ENCODE assay signal across 20 mouse cellular contexts in genomic region chr4:91447887-91448286, GRCm38 (mm10). TPM values are rescaled to one million over a fixed set of nuclear protein-coding genes. Genes with fewer than 3 reads are reported as not detected.
"Had no signal": no experiment of that assay in that cellular context is flagged by ENCODE, and none has a peak within 500 bp of the region (broad histone marks: within the 10 kb centered on the region; RNA-seq: fewer than 3 reads in every experiment).

No protein-coding gene starts in this region.

- H3K27me3 ChIP-seq: liver, embryonic 13.5 days; neural tube, embryonic 12.5 days; neural tube, embryonic 15.5 days had no signal

- H3K36me3 ChIP-seq: liver, embryonic 13.5 days; neural tube, embryonic 12.5 days; neural tube, embryonic 15.5 days had no signal

- H3K9me3 ChIP-seq: liver, embryonic 13.5 days; neural tube, embryonic 12.5 days; neural tube, embryonic 15.5 days had no signal

- H3K4me1 ChIP-seq: liver, embryonic 13.5 days; neural tube, embryonic 12.5 days; neural tube, embryonic 15.5 days had no signal

- H3K4me2 ChIP-seq: liver, embryonic 13.5 days; neural tube, embryonic 12.5 days; neural tube, embryonic 15.5 days had no signal

- H3K4me3 ChIP-seq: layer of hippocampus, adult 2 months; liver, embryonic 13.5 days; neural tube, embryonic 12.5 days; neural tube, embryonic 15.5 days had no signal

- DNase-seq: kidney, postnatal 25 days; layer of hippocampus, adult 9-11 months; liver, embryonic 13.5 days; lung, adult 2 months; lung, postnatal 14 days; lung, postnatal 4 days; midbrain, embryonic 14.5 days; right cerebral cortex, adult 18-20 months; right cerebral cortex, postnatal 14 days; right cerebral cortex, postnatal 4 days; thymus, adult 2 months; thymus, postnatal 25 days had no signal

- H3K27ac ChIP-seq: kidney, postnatal 0 days; layer of hippocampus, adult 2 months; liver, embryonic 13.5 days; neural tube, embryonic 12.5 days; neural tube, embryonic 15.5 days; stomach, postnatal 0 days had no signal

- H3K9ac ChIP-seq: liver, embryonic 13.5 days; neural tube, embryonic 12.5 days; neural tube, embryonic 15.5 days had no signal

RNA-seq across cellular contexts. Expression of gene Elavl2, which starts 47.3 kb away (rescaled TPM):
- total RNA-seq: liver, adult 2 months; megakaryocyte progenitor cell, adult 5-6 weeks; megakaryocyte-erythroid progenitor cell, adult 5-6 weeks had no signal
- polyA plus RNA-seq: liver, adult 2 months had no signal
